Mouse (Mus musculus) lung, adult 2 months (tissue): Measurements from ENCODE around the gene Myh9.

Experiments
- CTCF ChIP-seq: fragments of 200-500 bp; IDR thresholded peaks from 2 replicates; pipeline ENCODE4 v1.5.1; 2011; ENCODE audit warnings: mild to moderate bottlenecking, low read length, control low read depth; ENCODE audit not compliant: insufficient read depth
- POLR2A ChIP-seq: fragments of 200-500 bp; IDR thresholded peaks from 2 replicates; pipeline ENCODE4 v1.6.1; 2011; ENCODE audit warnings: low read depth, mild to moderate bottlenecking, control low read depth, low read length, borderline replicate concordance; ENCODE audit errors: extremely low read depth

DNA sequence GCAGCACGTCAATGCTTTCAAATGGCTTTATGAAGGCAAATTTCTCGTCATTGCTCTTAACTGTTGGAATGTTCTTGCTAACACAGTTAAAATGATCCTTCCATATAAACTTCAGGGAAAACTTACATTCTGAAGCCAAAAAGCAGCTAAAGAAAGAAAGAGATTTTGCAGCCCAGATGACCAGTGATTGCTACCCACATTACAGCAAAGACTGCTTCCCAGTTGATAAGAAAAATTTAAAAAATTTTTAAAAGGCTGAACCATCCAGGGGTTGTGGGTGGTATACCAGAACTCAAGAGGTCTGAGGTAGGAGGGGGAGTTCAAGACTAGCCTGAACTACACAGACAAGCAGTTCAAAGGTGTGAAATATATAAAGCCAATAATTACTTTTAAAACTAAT, 1.1 kb upstream of the Myh9 start:
- TF ChIP-seq POLR2A (no peak), CTCF (no peak)
